Mouse (Mus musculus): ENCODE data around the gene Plac1. TPM values are rescaled to one million over a fixed set of nuclear protein-coding genes. Genes with fewer than 3 reads are reported as not detected.

Gene Plac1
- polyA plus RNA-seq, 1 experiment = 0.84 TPM

- no peaks in the 10 kb centered on the region for H3K36me3 ChIP-seq (ENCODE audit: control insufficient read depth, insufficient read depth)
- no peak overlapping the region for H3K4me2 ChIP-seq (ENCODE audit: low read depth)
- no peaks in the 10 kb centered on the region for H3K27me3 ChIP-seq (ENCODE audit: control insufficient read depth, insufficient read depth, insufficient read length)
- no peak overlapping the region for H3K4me3 ChIP-seq
- TF ChIP-seq MYOD1 (IDR thresholded peaks at IDR 0.05; ENCODE audit: control insufficient read depth in 1 of 3, insufficient read length in 2 of 3, low read depth in 2 of 3) = no peak
- TF ChIP-seq TCF12 (IDR thresholded peaks at IDR 0.05; ENCODE audit: insufficient read depth, poor library complexity, severe bottlenecking) = no peak
- TF ChIP-seq TCF3 (IDR thresholded peaks at IDR 0.05; ENCODE audit: insufficient read length, low read depth) = no peak
- no peak for TF ChIP-seq E2F4 (IDR thresholded peaks at IDR 0.05; ENCODE audit: insufficient read depth)
- no peak for TF ChIP-seq USF1 (IDR thresholded peaks at IDR 0.05; ENCODE audit: low read depth)
- TF ChIP-seq POLR2AphosphoS2 (IDR thresholded peaks at IDR 0.05; ENCODE audit: insufficient read length, low read depth) = no peak
- no peak for TF ChIP-seq MYOG (IDR thresholded peaks at IDR 0.05; ENCODE audit: control insufficient read depth in 1 of 3, insufficient read depth in 1 of 3, insufficient read length in 2 of 3, low read depth in 2 of 3)
- no peak for TF ChIP-seq CEBPB (IDR thresholded peaks at IDR 0.05; ENCODE audit: insufficient read depth, poor library complexity, severe bottlenecking)
- TF ChIP-seq POLR2A (IDR thresholded peaks at IDR 0.05; ENCODE audit: insufficient read length, low read depth) = no peak
- no peak for TF ChIP-seq REST (IDR thresholded peaks at IDR 0.05; ENCODE audit: insufficient read depth, insufficient read length)
- TF ChIP-seq SRF (IDR thresholded peaks at IDR 0.05; ENCODE audit: control insufficient read depth, insufficient read length, low read depth) = no peak
- no peak for TF ChIP-seq MAX (IDR thresholded peaks at IDR 0.05; ENCODE audit: low read depth)
- H3K79me2 ChIP-seq (ENCODE audit: control insufficient read depth, insufficient read depth) = no peaks in the 10 kb centered on the region
- H3ac ChIP-seq (ENCODE audit: control insufficient read depth, insufficient read length) = no peak overlapping the region
Measured at GRCm38 (mm10) chrX:53046033-53046432, 193.9 kb downstream of the Plac1 start.

DNA sequence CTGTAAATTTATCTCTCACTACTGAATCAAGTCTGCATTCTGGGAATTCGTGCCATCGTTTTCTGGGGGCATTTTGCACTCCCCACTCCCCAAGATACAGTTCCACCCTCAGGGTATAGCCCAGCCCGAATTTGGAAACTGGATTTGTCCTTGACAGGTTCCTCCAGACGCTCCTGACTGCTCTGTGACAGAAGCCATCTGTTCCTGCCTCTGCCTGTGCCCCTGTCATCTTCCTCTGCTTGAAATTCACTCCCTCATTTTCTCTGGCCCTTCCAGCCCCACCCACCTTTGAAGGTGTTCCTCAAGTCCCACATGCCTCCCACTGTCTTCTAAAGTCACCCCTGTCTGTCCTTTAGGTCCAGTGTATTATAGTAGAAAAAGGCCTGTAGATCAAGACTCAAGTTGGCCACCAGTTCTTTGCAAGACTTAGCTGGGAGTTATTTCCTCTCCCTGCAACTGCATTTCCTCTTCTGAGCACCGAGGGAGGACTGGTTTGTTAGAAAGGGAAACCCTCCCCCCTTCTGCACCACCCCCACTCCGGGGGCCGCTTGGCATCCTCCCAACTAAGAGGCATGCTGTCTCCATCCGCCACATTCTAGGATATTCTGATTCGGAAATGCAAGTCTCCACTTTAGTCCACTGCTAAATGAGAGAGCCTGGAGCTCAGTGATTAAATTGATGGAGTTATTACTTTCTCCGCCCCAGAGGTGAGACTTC lies 194.6 kb downstream of the Plac1 start:
- no peak overlapping the region for H3ac ChIP-seq (ENCODE audit: control insufficient read depth, insufficient read length)
- H3K79me2 ChIP-seq (ENCODE audit: control insufficient read depth, insufficient read depth) = no peaks in the 10 kb centered on the region
- no peak overlapping the region for H3K4me3 ChIP-seq
- H3K27me3 ChIP-seq (ENCODE audit: control insufficient read depth, insufficient read depth, insufficient read length) = no peaks in the 10 kb centered on the region
- TF ChIP-seq CEBPB (IDR thresholded peaks at IDR 0.05; ENCODE audit: insufficient read depth, poor library complexity, severe bottlenecking) (no peak), MYOD1 (IDR thresholded peaks at IDR 0.05; ENCODE audit: control insufficient read depth in 1 of 3, insufficient read length in 2 of 3, low read depth in 2 of 3) (no peak), TCF3 (IDR thresholded peaks at IDR 0.05; ENCODE audit: insufficient read length, low read depth) (no peak), SRF (IDR thresholded peaks at IDR 0.05; ENCODE audit: control insufficient read depth, insufficient read length, low read depth) (no peak), POLR2A (IDR thresholded peaks at IDR 0.05; ENCODE audit: insufficient read length, low read depth) (no peak), POLR2AphosphoS2 (IDR thresholded peaks at IDR 0.05; ENCODE audit: insufficient read length, low read depth) (no peak), MYOG (IDR thresholded peaks at IDR 0.05; ENCODE audit: control insufficient read depth in 1 of 3, insufficient read depth in 1 of 3, insufficient read length in 2 of 3, low read depth in 2 of 3) (no peak), TCF12 (IDR thresholded peaks at IDR 0.05; ENCODE audit: insufficient read depth, poor library complexity, severe bottlenecking) (no peak), REST (IDR thresholded peaks at IDR 0.05; ENCODE audit: insufficient read depth, insufficient read length) (no peak), E2F4 (IDR thresholded peaks at IDR 0.05; ENCODE audit: insufficient read depth) (no peak), MAX (IDR thresholded peaks at IDR 0.05; ENCODE audit: low read depth) (no peak), USF1 (IDR thresholded peaks at IDR 0.05; ENCODE audit: low read depth) (no peak)
- no peak overlapping the region for H3K4me2 ChIP-seq (ENCODE audit: low read depth)
- no peaks in the 10 kb centered on the region for H3K36me3 ChIP-seq (ENCODE audit: control insufficient read depth, insufficient read depth)

- Histone ChIP-seq H3ac (ENCODE audit: control insufficient read depth, insufficient read length) (no peak overlapping the region), H3K4me3 (no peak overlapping the region), H3K27me3 (ENCODE audit: control insufficient read depth, insufficient read depth, insufficient read length) (no peaks in the 10 kb centered on the region), H3K36me3 (ENCODE audit: control insufficient read depth, insufficient read depth) (no peaks in the 10 kb centered on the region), H3K79me2 (ENCODE audit: control insufficient read depth, insufficient read depth) (no peaks in the 10 kb centered on the region), H3K4me2 (ENCODE audit: low read depth) (no peak overlapping the region)
- no peak for TF ChIP-seq USF1 (IDR thresholded peaks at IDR 0.05; ENCODE audit: low read depth)
- no peak for TF ChIP-seq E2F4 (IDR thresholded peaks at IDR 0.05; ENCODE audit: insufficient read depth)
- TF ChIP-seq POLR2A (IDR thresholded peaks at IDR 0.05; ENCODE audit: insufficient read length, low read depth) = no peak
Measured at GRCm38 (mm10) chrX:53041006-53041405, 198.9 kb downstream of the Plac1 start.

- TF ChIP-seq CEBPB (IDR thresholded peaks at IDR 0.05; ENCODE audit: insufficient read depth, poor library complexity, severe bottlenecking) (no peak), E2F4 (IDR thresholded peaks at IDR 0.05; ENCODE audit: insufficient read depth) (no peak), MAX (IDR thresholded peaks at IDR 0.05; ENCODE audit: low read depth) (no peak), MYOD1 (IDR thresholded peaks at IDR 0.05; ENCODE audit: control insufficient read depth in 1 of 3, insufficient read length in 2 of 3, low read depth in 2 of 3) (no peak), TCF3 (IDR thresholded peaks at IDR 0.05; ENCODE audit: insufficient read length, low read depth) (no peak), POLR2A (IDR thresholded peaks at IDR 0.05; ENCODE audit: insufficient read length, low read depth) (no peak), POLR2AphosphoS2 (IDR thresholded peaks at IDR 0.05; ENCODE audit: insufficient read length, low read depth) (no peak), SRF (IDR thresholded peaks at IDR 0.05; ENCODE audit: control insufficient read depth, insufficient read length, low read depth) (no peak), REST (IDR thresholded peaks at IDR 0.05; ENCODE audit: insufficient read depth, insufficient read length) (no peak), USF1 (IDR thresholded peaks at IDR 0.05; ENCODE audit: low read depth) (no peak), TCF12 (IDR thresholded peaks at IDR 0.05; ENCODE audit: insufficient read depth, poor library complexity, severe bottlenecking) (no peak), MYOG (IDR thresholded peaks at IDR 0.05; ENCODE audit: control insufficient read depth in 1 of 3, insufficient read depth in 1 of 3, insufficient read length in 2 of 3, low read depth in 2 of 3) (no peak)
- Histone ChIP-seq H3K4me2 (ENCODE audit: low read depth) (no peak overlapping the region), H3K36me3 (ENCODE audit: control insufficient read depth, insufficient read depth) (no peaks in the 10 kb centered on the region), H3K27me3 (ENCODE audit: control insufficient read depth, insufficient read depth, insufficient read length) (no peaks in the 10 kb centered on the region), H3K79me2 (ENCODE audit: control insufficient read depth, insufficient read depth) (no peaks in the 10 kb centered on the region), H3K4me3 (no peak overlapping the region), H3ac (ENCODE audit: control insufficient read depth, insufficient read length) (no peak overlapping the region)
Measured at GRCm38 (mm10) chrX:53040138-53040537, 199.8 kb downstream of the Plac1 start.

Data from myocyte (in vitro differentiated cells).